Mouse (Mus musculus): ENCODE measurements around the gene Cped1. TPM values are rescaled to one million over a fixed set of nuclear protein-coding genes. Genes with fewer than 3 reads are reported as not detected.

Cped1 gene
- polyA plus RNA-seq, 1 experiment from 2014 or later: 6.0 TPM

Other genes starting within 250 kb of the Cped1 start
- gene Tspan12, start 133.4 kb upstream of the Cped1 start, polyA plus RNA-seq (2015; fragmentation: Nextera tagmentation; extraction: Ambion mirVana): 60.5 and 70.6 TPM in 2 replicates
- 30.4 and 36.3 TPM in 2 replicates for gene Ing3, start 36.3 kb upstream of the Cped1 start, polyA plus RNA-seq (2015; fragmentation: Nextera tagmentation; extraction: Ambion mirVana)